Mouse (Mus musculus): ENCODE data around the gene Plpp4. TPM values are rescaled to one million over a fixed set of nuclear protein-coding genes. Genes with fewer than 3 reads are reported as not detected.

Plpp4 gene
- polyA plus RNA-seq, 1 experiment: 6.3 TPM

DNA sequence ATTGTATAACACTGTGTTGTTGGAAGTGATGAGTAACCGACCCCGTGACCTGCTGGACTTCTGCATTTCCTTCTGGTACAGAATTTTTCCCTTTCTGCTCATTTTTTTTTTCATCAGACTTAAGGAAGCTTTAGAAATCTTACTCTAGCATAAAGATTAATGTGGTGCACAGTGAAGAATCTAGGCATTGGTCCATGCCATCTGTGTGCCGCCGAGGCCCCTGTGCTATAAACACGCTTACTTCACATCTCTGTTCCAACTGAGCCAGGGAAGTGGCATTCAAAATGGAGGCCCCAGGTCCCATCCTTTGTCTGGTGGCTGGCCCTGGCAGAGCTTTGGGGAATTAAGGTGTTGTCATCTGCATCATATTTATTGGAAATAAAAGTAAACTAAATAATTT is 44.8 kb downstream of the Plpp4 start:
- no peak for DNase-seq (ENCODE audit: low spot score)

DNA sequence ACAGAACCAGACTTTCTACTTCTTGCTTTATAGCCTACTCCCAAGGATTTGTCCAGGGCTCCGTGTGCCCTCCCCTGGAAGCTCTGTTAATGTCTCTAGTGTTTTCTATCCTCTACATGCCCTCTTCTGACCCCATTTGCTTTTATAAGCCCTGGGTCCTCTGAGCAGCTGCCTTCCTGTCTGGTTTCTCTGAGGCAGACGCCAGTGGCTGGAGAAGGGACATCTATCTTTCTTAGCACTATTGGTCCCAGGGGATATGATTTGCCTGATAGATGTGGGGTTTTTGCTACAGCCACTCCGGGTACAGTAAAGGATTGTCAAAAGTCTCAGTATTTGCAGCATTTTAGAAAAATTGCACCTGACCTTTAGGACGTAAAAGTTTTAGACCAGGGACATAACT is 46.5 kb downstream of the Plpp4 start:
- no peak for DNase-seq (ENCODE audit: low spot score)

GRCm38 (mm10) chr7:129307042-129307825 is 50.4 kb downstream of the Plpp4 start:
- DNase-seq (ENCODE audit: low spot score): no peak

DNA sequence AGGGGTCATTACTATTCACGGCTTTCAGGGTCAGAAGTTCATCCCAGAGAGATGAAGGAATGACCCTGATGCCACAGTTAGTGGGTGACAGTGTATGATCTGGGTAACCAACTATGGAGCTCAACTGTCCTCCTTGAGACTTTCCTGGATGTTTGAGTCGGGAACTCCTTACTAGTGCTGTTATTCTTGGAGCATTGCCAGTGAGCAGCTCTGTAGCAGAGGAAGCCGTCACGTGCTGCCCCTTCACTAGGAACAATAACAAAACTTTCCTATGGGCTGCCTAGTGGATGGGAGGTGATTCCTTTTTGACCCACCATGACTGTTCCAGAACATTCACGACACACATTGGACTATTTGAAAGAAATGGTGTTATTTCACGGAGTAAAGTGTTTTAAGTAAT is 51.8 kb downstream of the Plpp4 start:
- DNase-seq (ENCODE audit: low spot score): no peak

- DNase-seq (ENCODE audit: low spot score): no peak
Measured at GRCm38 (mm10) chr7:129312521-129312920, 55.7 kb downstream of the Plpp4 start.

- DNase-seq (ENCODE audit: low spot score): no peak
Measured at GRCm38 (mm10) chr7:129313969-129314368, 57.1 kb downstream of the Plpp4 start.

GRCm38 (mm10) chr7:129340096-129340495 is 83.3 kb downstream of the Plpp4 start:
- no peak for DNase-seq (ENCODE audit: low spot score)

DNA sequence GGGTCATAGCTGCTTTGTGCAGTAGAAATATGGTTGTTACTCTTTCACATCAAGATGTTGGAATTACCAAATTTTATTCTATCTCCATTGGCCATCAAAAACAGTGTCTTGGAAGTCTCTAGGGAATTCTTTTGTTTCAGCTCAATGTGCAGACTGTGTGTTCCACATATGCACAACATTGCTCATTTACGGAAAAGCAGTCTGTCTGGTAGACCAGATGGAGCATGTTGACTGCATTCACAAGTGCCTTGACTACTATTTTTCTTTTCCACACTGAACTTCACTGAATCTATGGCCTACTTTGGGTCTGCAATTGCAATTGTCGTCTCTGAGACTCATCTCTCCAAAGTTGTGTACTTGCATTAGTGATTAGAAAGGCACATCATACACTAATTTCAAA is 98.7 kb downstream of the Plpp4 start:
- no peak for DNase-seq (ENCODE audit: low spot score)

GRCm38 (mm10) chr7:129375306-129375705 is 118.5 kb downstream of the Plpp4 start:
- DNase-seq (ENCODE audit: low spot score): no peak

DNA sequence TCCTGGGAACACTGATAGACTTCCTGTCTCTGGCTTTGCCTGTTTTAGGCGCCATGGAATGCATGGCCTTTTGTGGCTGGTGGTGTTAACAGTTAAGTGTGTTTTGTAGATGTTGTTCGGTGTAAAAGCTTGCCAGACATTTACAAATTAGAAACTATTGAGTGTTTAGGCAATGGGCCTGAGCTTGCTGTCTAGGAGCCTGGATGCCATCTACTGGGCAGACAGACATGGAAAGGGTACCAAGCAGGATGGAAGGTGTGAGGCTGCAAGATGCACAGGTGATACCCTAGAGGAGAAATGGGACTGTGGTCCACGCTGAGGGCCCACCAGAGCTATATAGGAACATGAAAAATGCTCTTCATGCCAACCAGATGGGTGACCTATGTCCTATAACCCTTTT is 128.3 kb downstream of the Plpp4 start:
- no peak for DNase-seq (ENCODE audit: low spot score)

DNA sequence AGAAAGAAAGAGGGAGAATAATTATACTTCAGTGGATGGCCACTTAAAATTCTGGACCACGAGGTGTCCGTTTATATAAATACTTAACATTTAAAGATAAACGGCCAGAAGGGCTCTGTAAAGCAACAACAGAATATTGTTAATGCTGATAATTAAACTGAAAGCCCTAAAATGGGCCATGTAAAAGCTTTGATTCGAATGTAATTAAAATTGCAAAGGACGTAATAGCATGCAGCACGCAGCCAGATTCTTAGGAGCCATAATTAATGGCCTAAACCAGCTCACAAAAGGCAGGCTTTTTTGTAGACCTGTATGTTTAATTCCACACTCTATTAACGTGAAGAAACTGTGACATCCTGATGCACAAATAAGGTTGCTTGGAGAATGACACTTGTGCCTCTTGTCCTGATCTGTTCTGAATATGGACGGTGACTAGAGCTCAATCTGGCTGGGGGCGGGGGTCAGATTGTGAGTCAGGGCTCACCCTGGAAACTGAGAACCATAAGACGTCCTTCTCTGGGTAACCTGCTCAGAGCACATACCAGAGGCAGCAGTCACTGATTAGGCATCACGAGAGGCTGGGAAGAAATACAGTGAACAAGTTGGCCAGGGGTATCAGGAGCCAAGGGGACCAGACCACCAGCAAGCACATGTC is 136.1 kb downstream of the Plpp4 start:
- no peak for DNase-seq (ENCODE audit: low spot score)

DNA sequence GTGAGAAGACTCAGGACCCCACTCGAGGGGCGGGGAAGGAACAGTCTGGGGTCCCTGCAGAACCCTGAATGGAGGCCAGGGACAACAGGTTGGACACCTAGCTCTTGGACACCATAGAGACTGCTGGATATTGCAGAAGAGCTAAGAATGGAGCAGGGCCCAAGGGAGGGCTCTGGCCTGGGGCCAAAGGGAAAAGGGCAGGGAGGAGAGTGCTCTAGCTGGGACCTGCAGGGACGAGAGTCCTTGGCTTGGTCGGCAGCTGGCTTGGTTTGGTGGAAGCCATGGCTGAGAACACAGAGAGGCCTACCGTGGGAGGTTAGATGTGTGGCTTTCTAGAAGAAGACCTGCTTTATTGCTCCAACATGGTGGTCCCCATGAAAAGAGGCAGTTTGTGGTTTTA is 139.7 kb downstream of the Plpp4 start:
- no peak for DNase-seq (ENCODE audit: low spot score)

DNA sequence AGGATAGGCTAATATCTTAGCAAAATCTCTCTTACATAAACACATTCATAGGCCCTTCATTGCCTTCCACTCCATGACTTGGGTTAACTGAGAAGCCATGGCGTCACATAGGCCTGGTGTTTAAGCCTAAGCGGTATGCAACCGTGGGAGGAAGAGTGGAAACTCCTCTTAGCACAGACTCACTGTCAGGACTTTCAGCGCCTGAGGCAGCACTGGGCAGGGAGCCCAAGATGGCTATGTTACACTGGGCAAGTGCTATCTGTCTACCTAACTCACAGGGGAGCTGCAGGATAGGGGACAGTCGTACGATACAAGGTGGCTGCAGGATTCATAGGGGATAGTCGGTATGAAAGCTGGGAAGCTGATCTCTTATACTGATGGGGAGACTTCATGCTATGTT is 142.2 kb downstream of the Plpp4 start:
- DNase-seq (ENCODE audit: low spot score): no peak

DNA sequence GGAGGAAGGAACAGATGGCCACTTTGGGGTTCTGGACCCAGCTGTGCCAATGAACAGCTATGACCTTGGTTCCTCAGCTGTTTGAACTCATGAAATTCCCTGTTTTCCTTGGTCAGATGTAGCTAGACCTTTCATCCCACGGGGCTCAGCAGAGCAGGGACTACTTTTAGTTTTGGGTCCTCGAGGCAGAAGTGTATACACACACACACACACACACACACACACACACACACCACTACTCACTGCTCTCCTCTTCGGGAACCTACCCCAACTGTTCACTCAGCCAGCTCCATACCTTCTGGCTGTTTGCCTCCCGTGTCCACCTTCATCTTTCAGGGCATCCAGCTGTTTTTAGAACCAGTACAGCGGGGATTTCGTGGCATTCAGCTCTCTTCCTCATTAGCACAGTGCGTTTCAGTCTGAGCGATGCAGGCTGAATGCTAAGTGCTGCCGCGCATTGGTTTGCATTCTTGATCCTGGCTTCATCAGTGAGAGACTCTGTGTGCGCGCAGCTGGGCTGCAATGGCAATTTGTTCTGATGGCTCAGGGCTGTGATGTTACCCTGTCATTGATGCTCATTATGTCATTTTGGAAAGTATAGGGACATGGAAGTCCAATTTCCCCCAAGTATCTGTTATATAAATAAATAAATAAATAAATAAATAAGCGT is 146.0 kb downstream of the Plpp4 start:
- no peak for DNase-seq (ENCODE audit: low spot score)

DNA sequence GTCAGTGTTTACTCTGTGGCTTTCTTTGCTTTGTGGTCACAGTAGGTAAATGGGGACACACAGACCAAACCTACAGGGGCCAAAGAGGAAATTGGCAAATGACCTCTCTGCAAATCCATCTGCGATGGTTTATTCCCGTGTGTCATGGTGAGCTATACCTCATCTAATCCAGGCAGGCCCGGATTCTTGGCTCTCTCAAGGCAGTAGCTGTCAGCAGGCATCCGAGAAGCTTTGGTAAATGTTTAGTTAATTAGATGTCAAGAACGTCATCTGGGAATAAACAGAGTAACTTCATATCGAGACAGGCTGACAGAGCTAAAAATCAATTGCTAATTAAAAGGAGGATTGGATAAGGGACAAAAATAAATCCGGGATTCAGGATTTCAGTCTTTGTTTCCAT is 149.2 kb downstream of the Plpp4 start:
- DNase-seq (ENCODE audit: low spot score): no peak

DNA sequence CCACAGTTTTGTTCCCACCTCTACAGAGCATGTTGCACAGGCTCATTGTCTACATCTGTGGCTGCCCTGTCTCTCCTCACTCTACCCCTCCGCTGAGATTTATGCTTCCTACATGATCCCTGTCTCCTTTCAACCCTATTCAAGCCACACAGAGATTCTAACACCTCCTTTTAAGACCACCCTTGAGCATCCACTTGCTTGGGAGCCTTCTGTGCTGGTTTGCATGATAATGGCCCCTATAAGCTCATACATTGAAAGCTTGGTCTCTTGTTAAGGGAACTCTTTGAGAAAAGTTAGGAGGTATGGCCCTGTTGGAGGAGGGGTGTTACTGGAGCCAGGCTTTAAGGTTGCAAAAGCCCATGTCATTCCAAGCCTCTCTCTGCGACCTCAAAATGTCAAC is 155.9 kb downstream of the Plpp4 start:
- no peak for DNase-seq (ENCODE audit: low spot score)

DNA sequence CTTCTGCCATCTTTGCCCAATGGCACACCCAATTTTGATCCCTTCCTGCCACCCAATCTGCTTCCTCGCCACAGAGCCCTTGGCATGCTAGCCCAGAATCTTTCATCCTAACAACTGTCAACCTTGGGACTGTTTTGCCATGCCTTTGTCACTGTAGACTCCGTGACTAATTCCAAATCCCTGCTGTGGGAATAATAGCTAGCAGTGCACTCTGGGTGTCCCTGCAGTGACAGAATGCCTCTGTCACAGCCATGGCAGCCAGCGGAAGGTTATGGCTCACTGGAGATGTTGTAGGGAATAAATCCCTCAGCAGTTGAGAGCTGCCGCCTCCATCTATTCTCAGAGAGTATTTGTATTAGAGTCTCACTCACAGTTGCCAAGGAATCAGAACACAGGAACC is 158.3 kb downstream of the Plpp4 start:
- DNase-seq (ENCODE audit: low spot score): no peak

DNA sequence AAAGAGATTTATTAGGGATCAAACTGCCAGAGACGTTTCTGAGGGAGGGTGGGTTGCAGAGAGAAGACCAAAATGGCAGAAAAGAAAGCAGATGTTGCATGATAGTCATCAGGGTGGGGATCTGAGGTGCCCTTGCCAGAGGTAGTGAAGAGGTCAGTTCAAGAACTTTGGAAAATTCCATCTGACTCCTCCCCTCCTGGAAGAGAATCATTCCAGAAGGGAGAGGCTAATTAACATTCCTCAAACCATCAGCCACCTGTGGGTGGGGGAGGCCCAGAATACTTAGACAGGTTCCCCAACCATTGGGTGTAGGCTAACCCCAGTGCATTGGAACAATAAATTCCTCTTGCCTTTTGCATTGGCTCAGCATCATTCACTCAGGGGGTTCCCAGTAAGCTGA is 164.3 kb downstream of the Plpp4 start:
- DNase-seq (ENCODE audit: low spot score): no peak

DNA sequence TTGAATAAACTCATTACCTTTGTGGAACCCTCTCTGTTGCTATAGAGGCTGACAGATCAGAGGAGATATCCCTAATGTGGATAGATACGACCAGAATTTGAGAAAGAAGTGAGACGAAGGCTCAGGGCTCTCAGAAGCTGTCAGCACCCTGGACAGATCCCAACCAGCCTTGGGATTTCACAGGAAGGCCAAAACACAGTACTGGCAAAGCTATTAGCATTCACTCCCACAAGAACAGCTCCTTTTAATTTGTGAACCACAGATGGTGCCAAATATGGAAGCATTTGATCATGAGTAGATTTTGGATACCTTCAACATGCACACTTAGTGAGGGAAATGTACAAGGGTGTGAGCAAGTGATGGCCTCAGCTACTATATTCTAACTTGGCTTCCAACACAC is 168.7 kb downstream of the Plpp4 start:
- no peak for DNase-seq (ENCODE audit: low spot score)

GRCm38 (mm10) chr7:129428794-129429193 is 172.0 kb downstream of the Plpp4 start:
- DNase-seq (ENCODE audit: low spot score): no peak

DNA sequence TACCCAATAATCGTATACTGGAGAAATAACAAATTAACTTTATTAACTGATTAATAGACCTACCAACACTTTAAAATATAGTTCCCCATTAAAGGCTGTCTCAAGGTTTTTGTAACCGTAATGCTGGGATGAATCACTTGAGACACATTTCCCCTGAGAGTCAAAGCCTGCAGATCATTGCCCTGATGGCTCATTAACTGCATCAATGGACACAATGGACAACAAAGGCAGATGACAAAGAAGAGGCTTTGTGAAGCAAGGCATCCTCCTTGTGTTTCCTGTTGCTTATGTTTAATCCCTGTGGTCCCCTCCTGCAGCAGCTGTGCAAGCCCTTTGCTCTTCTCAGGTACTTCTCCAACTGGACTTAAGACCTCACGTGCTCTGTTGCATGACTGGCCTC is 173.1 kb downstream of the Plpp4 start:
- DNase-seq (ENCODE audit: low spot score): no peak

All from urinary bladder, adult 2 months (tissue).